Mouse (Mus musculus): ENCODE measurements at regions not wholly inside any gene's neighbourhood (a gene's known extent, or its start where the extent isn't known, plus 50 kb on each side); places are given as distances from the start of the nearest gene placed in this dataset.

DNA sequence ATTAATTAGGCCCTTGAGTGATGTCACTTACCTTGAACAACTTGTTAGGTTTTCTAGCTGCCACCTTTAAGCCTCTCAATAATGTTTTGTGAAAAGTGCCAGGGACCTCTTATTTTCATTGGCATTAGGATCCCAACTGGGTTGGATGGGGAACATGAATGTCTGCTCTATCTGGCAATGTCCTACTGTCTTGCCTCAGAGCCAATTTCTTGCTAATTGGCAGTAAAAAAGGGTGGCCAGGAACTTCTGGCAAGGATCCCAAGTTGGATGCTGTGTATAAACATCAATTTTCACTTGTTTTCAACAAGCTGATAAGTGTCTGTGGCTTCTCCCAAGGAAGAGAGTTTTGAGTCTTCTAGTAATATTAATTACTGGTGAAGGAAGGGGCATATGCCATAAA lies 118.8 kb upstream of the Tgif2lx1 start:
- Histone ChIP-seq H3K27me3 (ENCODE audit: control insufficient read depth, insufficient read depth, low read length) (no peaks in the 10 kb centered on the region), H3K4me1 (ENCODE audit: control insufficient read depth, insufficient read depth, low read length) (no peaks in the 10 kb centered on the region), H3K27ac (replicated peaks; ENCODE audit: low read depth, low read length) (no peak overlapping the region), H3K4me3 (replicated peaks; ENCODE audit: low read depth, low read length) (no peak overlapping the region), H3K4me2 (ENCODE audit: low read length) (no peak overlapping the region), H3K9me3 (ENCODE audit: control insufficient read depth, low read length) (no peaks in the 10 kb centered on the region), H3K9ac (replicated peaks; ENCODE audit: low read length) (no peak overlapping the region), H3K36me3 (ENCODE audit: control insufficient read depth, insufficient read depth, low read length) (no peaks in the 10 kb centered on the region)
- ATAC-seq (ENCODE audit: low FRiP score, low TSS enrichment) (no peak), DNase-seq (no peak)

- DNase-seq: no peak
- ATAC-seq (ENCODE audit: low FRiP score, low TSS enrichment): no peak
Observed at GRCm38 (mm10) chrX:118596346-118596622, 115.7 kb upstream of the Tgif2lx1 start.

DNA sequence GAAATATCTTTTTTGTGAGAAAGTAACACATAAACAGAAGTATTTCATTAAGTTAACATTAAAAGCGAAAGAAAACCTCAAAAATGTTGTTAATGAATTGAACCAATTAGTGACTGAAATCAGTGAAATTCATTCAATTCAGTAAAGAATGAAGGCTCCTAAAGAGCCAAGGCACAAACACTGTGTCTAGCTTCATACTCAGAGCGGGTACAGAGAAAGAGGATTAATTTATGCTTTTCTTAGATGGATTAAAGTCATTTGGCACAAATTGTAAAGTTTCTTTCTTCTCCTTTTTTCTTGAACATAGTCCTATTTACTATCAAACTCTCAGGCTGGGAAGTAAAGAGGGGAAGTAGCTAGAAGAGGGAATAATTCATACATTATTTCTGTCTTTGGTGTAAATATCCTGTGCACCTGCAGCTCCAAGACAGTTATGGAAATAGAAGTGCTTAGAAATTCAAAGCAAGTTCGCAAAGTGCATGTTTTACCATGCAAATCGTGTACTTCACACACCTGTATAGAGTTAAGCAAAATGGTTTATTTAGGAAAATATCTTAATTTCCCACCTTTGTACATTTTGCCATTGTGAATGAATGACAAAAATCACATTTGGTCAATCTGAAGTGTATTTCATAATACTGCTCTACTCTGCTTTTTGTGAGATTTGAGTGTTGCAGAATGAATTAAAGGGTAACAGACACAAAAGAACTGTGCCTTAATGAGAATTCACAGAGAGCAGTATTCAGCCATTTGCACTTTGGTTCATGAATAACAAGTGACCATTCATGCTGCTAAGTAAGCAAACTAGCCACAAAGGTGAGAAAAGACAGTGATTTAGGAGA lies 115.2 kb upstream of the Tgif2lx1 start:
- Histone ChIP-seq H3K9ac (replicated peaks; ENCODE audit: low read length) (no peak overlapping the region), H3K27ac (replicated peaks; ENCODE audit: low read depth, low read length) (no peak overlapping the region), H3K4me1 (ENCODE audit: control insufficient read depth, insufficient read depth, low read length) (no peaks in the 10 kb centered on the region), H3K9me3 (ENCODE audit: control insufficient read depth, low read length) (no peaks in the 10 kb centered on the region), H3K27me3 (ENCODE audit: control insufficient read depth, insufficient read depth, low read length) (no peaks in the 10 kb centered on the region), H3K36me3 (ENCODE audit: control insufficient read depth, insufficient read depth, low read length) (no peaks in the 10 kb centered on the region), H3K4me3 (replicated peaks; ENCODE audit: low read depth, low read length) (no peak overlapping the region), H3K4me2 (ENCODE audit: low read length) (no peak overlapping the region)
- 56% methylated on average over 4 of the region's 4 CpGs for WGBS
- ATAC-seq (ENCODE audit: low FRiP score, low TSS enrichment): no peak
- DNase-seq: peak; percentile 1

More at GRCm38 (mm10) chrX:118596346-118596622, 115.7 kb upstream of the Tgif2lx1 start:
- WGBS: 65% methylated on average over 1 of the region's 1 CpGs
- H3K27me3 ChIP-seq (ENCODE audit: control insufficient read depth, insufficient read depth, low read length): no peaks in the 10 kb centered on the region
- H3K9ac ChIP-seq (replicated peaks; ENCODE audit: low read length): no peak overlapping the region
- no peaks in the 10 kb centered on the region for H3K4me1 ChIP-seq (ENCODE audit: control insufficient read depth, insufficient read depth, low read length)
- H3K4me2 ChIP-seq (ENCODE audit: low read length): no peak overlapping the region
- no peak overlapping the region for H3K27ac ChIP-seq (replicated peaks; ENCODE audit: low read depth, low read length)
- H3K9me3 ChIP-seq (ENCODE audit: control insufficient read depth, low read length): no peaks in the 10 kb centered on the region
- no peak overlapping the region for H3K4me3 ChIP-seq (replicated peaks; ENCODE audit: low read depth, low read length)
- H3K36me3 ChIP-seq (ENCODE audit: control insufficient read depth, insufficient read depth, low read length): no peaks in the 10 kb centered on the region
